Mouse (Mus musculus): ENCODE measurements at regions not wholly inside any gene's neighbourhood (a gene's known extent, or its start where the extent isn't known, plus 50 kb on each side); places are given as distances from the start of the nearest gene placed in this dataset.
A peak's percentile ranks its signal among the peaks of the same experiment; 100 is the strongest.

GRCm38 (mm10) chr11:63754826-63755225, 167.3 kb downstream of the Hs3st3b1 start:
- no peak for DNase-seq (ENCODE audit: low read depth, low spot score)

DNA sequence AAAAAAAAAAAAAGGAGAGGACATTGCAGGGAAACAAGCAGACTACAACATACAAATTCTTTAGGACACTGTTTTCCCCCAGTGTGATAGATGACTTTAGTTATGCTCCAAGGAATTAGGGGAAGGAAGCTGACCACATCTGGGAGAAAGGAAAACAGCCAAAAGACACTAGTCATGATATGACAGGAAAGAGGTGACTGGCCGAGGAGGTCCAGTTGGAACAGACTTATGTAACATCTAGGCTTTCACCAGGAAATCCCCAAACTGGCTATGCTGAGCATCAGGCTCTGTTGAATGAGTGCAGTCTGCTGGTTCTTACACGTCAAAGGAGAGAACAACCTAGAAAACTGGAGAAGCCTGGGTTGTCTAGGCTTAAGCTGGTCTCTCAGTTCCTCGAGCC, 163.8 kb downstream of the Hs3st3b1 start:
- DNase-seq (ENCODE audit: low read depth, low spot score), result no peak

GRCm38 (mm10) chr11:63761561-63761960, 160.5 kb downstream of the Hs3st3b1 start:
- DNase-seq (ENCODE audit: low read depth, low spot score), result no peak

- DNase-seq (ENCODE audit: low read depth, low spot score), result no peak
These were observed 154.3 kb downstream of the Hs3st3b1 start for GRCm38 (mm10) chr11:63767631-63768250.

GRCm38 (mm10) chr11:63769738-63770137, 152.4 kb downstream of the Hs3st3b1 start:
- no peak for DNase-seq (ENCODE audit: low read depth, low spot score)

DNA sequence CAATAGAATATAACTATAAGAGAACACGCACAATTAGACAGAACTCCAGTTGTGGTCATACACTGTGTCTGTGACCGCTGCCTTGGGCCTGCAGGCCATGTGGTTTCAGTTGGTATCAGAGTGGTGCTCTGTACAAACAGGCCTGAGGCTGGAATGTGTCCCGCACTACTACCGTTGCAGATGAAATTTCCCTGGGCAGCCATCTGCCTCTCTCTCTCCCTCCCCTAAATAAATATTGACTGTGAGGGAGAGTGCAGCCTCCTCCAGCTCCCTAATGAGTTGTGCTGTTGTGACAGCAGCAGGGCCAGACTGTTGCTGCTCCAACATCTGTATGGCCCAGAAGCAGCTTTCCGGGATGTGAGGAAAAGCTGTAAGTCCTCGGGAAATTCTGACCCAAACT, 146.7 kb downstream of the Hs3st3b1 start:
- no peak for DNase-seq (ENCODE audit: low read depth, low spot score)

- DNase-seq (ENCODE audit: low read depth, low spot score), result no peak
These were observed 142.7 kb downstream of the Hs3st3b1 start for GRCm38 (mm10) chr11:63779371-63779770.

DNA sequence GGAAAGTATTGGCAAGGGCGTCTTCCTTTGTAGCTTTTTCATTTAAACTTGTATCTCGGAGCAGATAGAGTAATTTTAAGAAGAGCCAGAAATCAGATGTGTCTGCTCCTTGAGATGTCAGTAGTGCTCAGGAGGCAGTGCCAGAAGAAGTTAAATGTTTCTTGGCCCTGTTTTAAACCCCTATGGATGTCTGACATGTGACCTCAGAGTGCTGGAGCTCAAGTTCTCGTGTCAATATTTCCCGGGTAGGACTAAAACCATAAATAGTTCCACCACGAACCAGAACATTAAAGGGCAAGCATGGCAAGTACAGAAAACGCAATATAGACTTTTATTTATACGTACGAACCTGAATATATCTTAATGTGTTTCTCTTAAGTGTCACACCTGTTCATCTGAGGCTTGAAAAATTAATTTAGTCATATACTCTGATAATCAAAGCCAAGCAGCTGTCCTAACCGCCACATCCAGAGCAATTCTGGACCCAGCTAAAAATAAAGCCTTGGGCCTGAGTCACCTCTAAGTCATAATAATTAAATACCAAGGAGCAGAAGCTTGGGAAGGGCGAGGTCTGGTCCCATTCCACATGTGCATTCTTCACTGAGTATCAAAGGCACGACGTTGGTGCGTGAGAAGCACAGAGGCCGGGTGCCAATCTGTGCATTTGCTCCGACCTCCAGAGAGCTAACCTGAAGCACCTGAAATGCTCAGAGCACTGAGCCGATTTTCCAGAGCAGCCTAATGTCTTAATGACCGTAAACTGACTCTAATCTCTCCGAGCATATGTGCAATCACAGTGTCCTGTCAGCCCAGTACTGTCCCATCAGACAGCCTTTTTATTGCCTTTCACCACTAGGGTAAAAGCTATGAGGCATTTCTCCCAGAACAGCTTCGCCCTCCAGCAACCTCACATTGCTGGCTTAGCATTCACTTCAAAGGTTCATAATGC, 139.8 kb downstream of the Hs3st3b1 start:
- DNase-seq (ENCODE audit: low read depth, low spot score), result no peak

DNA sequence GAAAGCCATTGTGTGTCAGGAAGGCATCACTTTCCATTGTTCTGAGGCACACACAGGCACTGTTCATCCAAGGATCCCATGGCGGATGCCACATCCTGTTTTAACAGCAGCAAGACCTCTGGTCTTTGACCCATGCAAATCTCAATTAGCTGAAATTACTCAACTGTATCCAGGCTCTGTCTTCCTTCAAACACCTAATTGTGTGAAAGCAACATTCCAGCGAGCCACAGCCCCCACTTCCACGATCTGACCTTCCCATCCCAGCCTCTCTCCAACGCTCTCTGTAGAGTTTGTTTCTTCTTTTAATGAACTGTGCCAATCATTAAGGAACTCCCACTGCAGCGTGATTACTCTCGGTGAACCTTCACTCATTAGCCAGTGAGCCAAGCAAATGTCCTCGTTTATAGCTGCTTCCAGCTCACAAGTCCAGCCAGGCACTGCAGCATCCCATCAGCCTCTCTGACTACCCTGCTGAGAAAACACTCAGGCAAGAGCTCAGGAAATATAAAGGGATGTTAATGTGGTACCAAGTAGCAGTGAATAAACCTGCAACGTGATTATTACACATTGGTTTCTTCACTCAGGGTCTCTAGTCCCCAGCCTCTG, 136.7 kb downstream of the Hs3st3b1 start:
- no peak for DNase-seq (ENCODE audit: low read depth, low spot score)

DNA sequence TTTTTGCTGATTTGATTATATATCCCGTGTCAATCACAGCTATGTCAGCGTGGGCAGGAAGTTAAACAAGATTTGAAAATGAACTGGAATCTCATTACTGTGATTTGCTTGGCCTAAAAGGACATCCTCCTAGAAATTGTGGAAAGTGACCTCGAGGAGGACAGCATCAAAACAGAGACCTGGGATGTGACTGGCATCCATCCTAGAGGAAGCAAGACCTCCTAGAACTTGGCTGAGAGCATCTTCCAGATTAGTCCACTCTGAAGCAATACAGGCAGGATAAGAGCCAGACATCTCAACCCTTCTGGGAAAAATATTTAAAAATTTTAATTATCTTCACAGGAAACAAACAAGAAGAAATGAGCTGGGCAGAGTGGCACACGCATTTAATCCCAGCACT, 136.1 kb downstream of the Hs3st3b1 start:
- no peak for DNase-seq (ENCODE audit: low read depth, low spot score)

DNA sequence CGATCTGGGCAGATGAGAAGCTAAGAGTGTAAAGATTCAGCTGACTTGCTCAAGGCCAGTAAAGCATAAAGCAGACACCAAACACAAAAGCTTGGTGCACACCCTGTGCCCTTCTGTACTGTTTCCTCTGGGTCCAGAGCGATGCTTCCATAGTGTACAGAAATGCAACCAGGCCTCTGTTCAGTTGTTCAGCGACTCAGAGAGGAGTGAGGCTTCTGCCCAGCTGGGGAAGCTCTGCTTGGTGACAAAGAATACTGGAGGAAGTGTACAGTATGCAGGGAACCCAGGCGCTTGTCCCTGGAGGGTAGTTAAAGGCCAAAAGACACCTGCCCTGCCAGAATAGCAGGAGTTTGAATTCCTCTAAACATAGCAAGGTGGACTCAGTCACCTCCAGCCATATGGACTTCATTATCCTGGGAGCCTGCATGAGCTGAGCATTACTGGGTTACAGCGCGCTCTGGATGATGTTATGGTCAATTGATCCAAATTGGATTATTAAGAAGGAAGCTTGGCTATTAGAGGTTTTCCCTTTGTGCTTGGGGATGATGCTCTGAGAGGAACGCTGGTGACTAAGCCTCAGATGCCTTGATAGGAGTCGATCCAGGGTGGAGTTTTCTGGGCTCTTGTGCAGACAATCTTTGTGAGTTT, 132.5 kb downstream of the Hs3st3b1 start:
- DNase-seq (ENCODE audit: low read depth, low spot score), result peak; percentile 23

- DNase-seq (ENCODE audit: low read depth, low spot score), result no peak
These were observed 130.9 kb downstream of the Hs3st3b1 start for GRCm38 (mm10) chr11:63791004-63791862.

- DNase-seq (ENCODE audit: low read depth, low spot score), result no peak
These were observed 128.2 kb downstream of the Hs3st3b1 start for GRCm38 (mm10) chr11:63793732-63794503.

DNA sequence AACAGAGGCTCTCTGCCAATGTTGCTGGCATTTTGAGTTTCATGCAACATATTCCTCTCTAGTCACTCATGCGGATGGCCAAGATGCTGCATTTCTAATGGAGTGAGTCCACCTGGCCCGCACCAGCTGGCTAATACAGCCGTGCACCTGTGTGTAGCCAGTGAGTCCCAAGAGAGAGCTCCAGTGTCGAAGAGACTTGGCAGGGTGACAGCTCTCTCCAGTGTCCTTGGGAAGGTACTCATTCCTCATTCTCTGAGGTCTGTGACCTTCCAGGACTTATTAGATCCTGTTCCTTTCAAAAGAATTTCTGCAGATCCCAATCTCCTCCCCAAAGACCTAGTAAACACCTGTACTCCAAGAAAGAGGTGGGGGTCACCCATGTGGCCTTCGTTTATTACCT, 109.9 kb downstream of the Hs3st3b1 start:
- no peak for DNase-seq (ENCODE audit: low read depth, low spot score)

- DNase-seq (ENCODE audit: low read depth, low spot score), result no peak
These were observed 99.2 kb downstream of the Hs3st3b1 start for GRCm38 (mm10) chr11:63822847-63823246.

DNA sequence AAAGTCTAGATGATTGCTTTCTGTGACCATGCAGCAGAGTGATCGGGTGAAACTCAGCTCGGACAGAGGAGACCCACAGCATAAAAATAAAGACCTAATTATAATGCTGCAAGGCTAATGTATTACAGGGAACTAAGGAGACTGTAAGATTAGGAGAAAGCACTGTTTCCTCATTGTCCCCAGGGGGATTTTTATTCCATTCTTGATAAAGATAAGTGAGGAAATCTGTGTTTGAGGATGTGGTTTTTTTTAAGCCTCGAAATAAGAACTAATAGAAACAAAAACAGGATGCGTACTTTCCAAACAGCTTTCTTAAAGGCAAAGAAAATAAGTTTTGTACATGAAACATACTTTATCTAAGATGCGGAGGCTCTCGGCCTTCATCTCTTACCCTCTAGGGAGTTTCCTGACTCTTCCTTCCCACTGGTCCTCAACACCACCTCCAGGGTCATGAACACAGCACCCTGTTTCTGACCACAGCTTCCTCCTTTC, 94.8 kb downstream of the Hs3st3b1 start:
- no peak for DNase-seq (ENCODE audit: low read depth, low spot score)

DNA sequence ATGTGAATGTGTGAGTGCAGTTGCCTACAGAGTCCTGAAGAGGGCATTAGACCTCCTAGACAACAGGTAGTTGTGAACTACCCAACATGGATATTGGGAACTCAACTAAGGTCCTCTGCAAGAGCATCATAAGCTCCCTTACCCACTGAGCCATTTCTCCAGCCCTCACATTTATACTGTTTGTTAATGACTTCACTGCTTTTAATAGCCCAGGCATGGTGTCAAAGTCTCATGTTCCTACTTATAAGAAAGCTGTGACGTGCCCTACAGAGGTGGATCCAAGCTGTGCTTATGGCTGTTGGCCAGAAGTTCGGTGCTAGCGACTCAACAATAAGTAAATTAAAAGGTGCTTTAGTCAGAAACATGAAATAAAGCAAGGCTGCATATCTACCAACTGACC, 88.6 kb downstream of the Hs3st3b1 start:
- no peak for DNase-seq (ENCODE audit: low read depth, low spot score)

DNA sequence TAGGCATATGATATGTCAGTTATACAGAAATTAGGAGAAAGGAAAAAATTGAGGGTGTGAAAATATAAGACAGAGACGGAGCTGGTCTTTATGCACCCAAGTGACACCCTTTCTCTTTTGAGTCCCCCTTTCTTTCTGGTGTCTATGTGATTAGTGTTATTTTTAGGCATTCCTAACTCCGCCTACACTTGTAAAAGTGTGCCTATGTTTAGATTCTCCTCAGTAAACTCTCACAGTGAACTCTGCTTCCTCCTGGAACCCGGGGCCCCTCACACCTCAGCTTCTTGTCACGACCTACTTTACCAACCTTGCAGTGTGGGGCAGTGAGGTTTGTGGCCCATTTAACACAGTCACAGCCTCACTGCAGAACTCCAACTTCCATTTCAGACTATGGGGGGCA, 88.0 kb downstream of the Hs3st3b1 start:
- DNase-seq (ENCODE audit: low read depth, low spot score), result no peak

DNA sequence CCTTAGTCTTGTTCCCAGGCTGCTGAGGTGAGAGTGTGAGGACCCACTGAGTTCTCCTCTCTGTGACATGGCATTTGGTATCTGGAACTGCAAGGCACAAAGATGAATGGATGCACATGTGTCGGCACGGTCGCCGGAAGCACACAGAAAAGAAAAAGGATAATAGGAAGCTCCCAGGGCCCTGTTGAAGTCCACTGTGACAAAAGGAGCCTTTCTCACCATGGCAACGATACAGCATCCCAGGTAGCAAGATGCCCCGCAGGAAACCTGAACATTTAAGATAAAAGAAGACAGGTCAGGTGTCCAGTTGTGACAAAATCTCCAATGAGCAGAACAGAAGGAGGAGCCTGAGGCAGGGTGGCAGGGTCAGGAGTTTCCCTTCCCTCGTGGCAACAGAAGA, 87.5 kb downstream of the Hs3st3b1 start:
- no peak for DNase-seq (ENCODE audit: low read depth, low spot score)

Measured in embryo, embryonic 11.5 days (tissue).